Mouse (Mus musculus): ENCODE measurements around the gene Ascc3. TPM values are rescaled to one million over a fixed set of nuclear protein-coding genes. Genes with fewer than 3 reads are reported as not detected.

Gene Ascc3
- total RNA-seq, 2 experiments from 2014 or later: 23.9 to 27.9 TPM

GRCm38 (mm10) chr10:50894170-50894991 is 301.9 kb downstream of the Ascc3 start, which contains the start of gene Sim1:
Gene Sim1 (plus strand): TSS chr10:50894754.
- DNase-seq (ENCODE audit: low spot score in 2 of 2): peak in 1 of 2 experiments; percentile 17

- DNase-seq (ENCODE audit: low spot score in 2 of 2): no peak
These were observed 302.8 kb downstream of the Ascc3 start for GRCm38 (mm10) chr10:50895091-50895790.

GRCm38 (mm10) chr10:50895881-50896766 is 303.7 kb downstream of the Ascc3 start:
- no peak for DNase-seq (ENCODE audit: low spot score in 2 of 2)

GRCm38 (mm10) chr10:50896767-50897390 is 304.4 kb downstream of the Ascc3 start:
- no peak for DNase-seq (ENCODE audit: low spot score in 2 of 2)

GRCm38 (mm10) chr10:50897530-50898471 is 305.3 kb downstream of the Ascc3 start:
- no peak for DNase-seq (ENCODE audit: low spot score in 2 of 2)

- no peak for DNase-seq (ENCODE audit: low spot score in 2 of 2)
These were observed 306.2 kb downstream of the Ascc3 start for GRCm38 (mm10) chr10:50898621-50899020.

GRCm38 (mm10) chr10:50899846-50900745 is 307.6 kb downstream of the Ascc3 start:
- no peak for DNase-seq (ENCODE audit: low spot score in 2 of 2)

Data from left cerebral cortex, adult 18-20 months (tissue).